Mouse (Mus musculus) lung, postnatal 0 days (tissue): ENCODE measurements around the gene Rapgef6. TPM values are rescaled to one million over a fixed set of nuclear protein-coding genes. Genes with fewer than 3 reads are reported as not detected.
A peak's percentile ranks its signal among the peaks of the same experiment; 100 is the strongest.

Source experiments
- ATAC-seq: fragments of 200-750 bp; cut with Nextera tagmentation; 2 replicates; pipeline ENCODE4 v1.8.0; 2017; ENCODE audit warnings: moderate library complexity
- DNase-seq: peaks from one replicate; pipeline ENCODE4 v3.0.0-alpha.2; 2016; ENCODE audit warnings: low spot score
- H3K27ac ChIP-seq: fragments of 300-500 bp; sonication (generic); 2 replicates; pipeline ENCODE4 v1.5.1; 2014; ENCODE audit warnings: antibody characterized with exemption, mild to moderate bottlenecking, low read length, mixed read lengths
- H3K27me3 ChIP-seq: fragments of 300-500 bp; sonication (generic); replicated peaks from 2 replicates; pipeline ENCODE4 v1.6.1; 2014; ENCODE audit warnings: low read length, mixed read lengths; ENCODE audit not compliant: insufficient read depth
- H3K36me3 ChIP-seq: fragments of 300-500 bp; sonication (generic); 2 replicates; pipeline ENCODE4 v1.6.1; 2014; ENCODE audit warnings: low read length, mixed read lengths; ENCODE audit not compliant: insufficient read depth
- H3K4me1 ChIP-seq: fragments of 300-500 bp; sonication (generic); 2 replicates; pipeline ENCODE4 v1.6.1; 2014; ENCODE audit warnings: antibody characterized with exemption, low read depth, low read length, mixed read lengths; ENCODE audit not compliant: insufficient read depth
- H3K4me2 ChIP-seq: fragments of 300-500 bp; sonication (generic); replicated peaks from 2 replicates; pipeline ENCODE4 v1.6.1; 2014; ENCODE audit warnings: low read depth, mild to moderate bottlenecking, low read length, moderate library complexity, mixed read lengths
- H3K4me3 ChIP-seq: fragments of 300-500 bp; sonication (generic); 2 replicates; pipeline ENCODE4 v1.5.1; 2014; ENCODE audit warnings: low read depth, low read length
- H3K9ac ChIP-seq: fragments of 300-500 bp; sonication (generic); replicated peaks from 2 replicates; pipeline ENCODE4 v1.6.1; 2014; ENCODE audit warnings: low read depth, mild to moderate bottlenecking
- H3K9me3 ChIP-seq: fragments of 300-500 bp; sonication (generic); 2 replicates; pipeline ENCODE4 v1.6.1; 2016; ENCODE audit warnings: low read length, mixed read lengths
- CTCF ChIP-seq: IDR thresholded peaks from 2 replicates; pipeline ENCODE4 v1.5.1; 2016; ENCODE audit warnings: antibody characterized with exemption, mild to moderate bottlenecking
- EP300 ChIP-seq: IDR thresholded peaks from 2 replicates; pipeline ENCODE4 v1.6.1; 2016; ENCODE audit warnings: antibody characterized with exemption, mild to moderate bottlenecking, control low read depth
- WGBS: fragments of 180-500 bp; shearing (Covaris S2); extraction: QIAGEN DNeasy Blood & Tissue Kit; methylation state at CpG from one replicate; pipeline ENCODE4 v1.1.7; 2014; 5-methylcytosine and 5-hydroxymethylcytosine counted together
- polyA plus RNA-seq: library from polyadenylated mRNA; unstranded; fragments of >200 nt; fragmentation: Nextera tagmentation; extraction: Ambion mirVana; gene quantifications from 2 replicates; pipeline ENCODE4 v1.2.1, GENCODE M21; 2015

Gene Rapgef6
- polyA plus RNA-seq, 1 experiment from 2014 or later: 28.3 TPM

DNA sequence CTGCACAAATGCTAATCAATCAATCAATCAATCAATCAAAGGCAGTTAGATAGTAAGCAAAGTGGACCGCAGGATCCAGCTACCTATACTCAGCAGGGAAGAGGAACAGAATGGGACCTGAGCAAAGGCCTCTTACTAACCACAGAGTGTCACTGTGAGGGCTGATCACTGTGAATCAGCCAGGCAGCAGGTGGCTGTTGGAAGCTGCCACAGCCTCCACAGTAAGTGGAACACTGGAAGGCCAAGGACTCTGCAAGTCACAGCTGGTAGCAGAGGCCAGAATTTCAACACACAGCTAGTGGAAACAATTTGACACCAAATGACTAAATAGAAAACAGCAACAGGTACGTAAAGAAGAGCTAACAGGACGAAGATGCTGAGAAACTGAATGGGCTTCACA, 196.0 kb downstream of the Rapgef6 start:
- Histone ChIP-seq H3K9me3 (no peaks in the 10 kb centered on the region), H3K9ac (no peak overlapping the region), H3K4me2 (no peak overlapping the region), H3K27me3 (no peaks in the 10 kb centered on the region), H3K27ac (no peak overlapping the region), H3K4me1 (no peaks in the 10 kb centered on the region), H3K4me3 (no peak overlapping the region), H3K36me3 (peaks cover 25% of the 10 kb centered on the region)
- 89% methylated on average over 3 of the region's 3 CpGs for WGBS
- no peak for DNase-seq
- TF ChIP-seq CTCF (no peak), EP300 (no peak)
- ATAC-seq: no peak

GRCm38 (mm10) chr11:54722057-54722456, 199.4 kb downstream of the Rapgef6 start:
- H3K36me3 ChIP-seq: peaks cover 16% of the 10 kb centered on the region
- 87% methylated on average over 6 of the region's 6 CpGs for whole genome bisulfite sequencing

DNA sequence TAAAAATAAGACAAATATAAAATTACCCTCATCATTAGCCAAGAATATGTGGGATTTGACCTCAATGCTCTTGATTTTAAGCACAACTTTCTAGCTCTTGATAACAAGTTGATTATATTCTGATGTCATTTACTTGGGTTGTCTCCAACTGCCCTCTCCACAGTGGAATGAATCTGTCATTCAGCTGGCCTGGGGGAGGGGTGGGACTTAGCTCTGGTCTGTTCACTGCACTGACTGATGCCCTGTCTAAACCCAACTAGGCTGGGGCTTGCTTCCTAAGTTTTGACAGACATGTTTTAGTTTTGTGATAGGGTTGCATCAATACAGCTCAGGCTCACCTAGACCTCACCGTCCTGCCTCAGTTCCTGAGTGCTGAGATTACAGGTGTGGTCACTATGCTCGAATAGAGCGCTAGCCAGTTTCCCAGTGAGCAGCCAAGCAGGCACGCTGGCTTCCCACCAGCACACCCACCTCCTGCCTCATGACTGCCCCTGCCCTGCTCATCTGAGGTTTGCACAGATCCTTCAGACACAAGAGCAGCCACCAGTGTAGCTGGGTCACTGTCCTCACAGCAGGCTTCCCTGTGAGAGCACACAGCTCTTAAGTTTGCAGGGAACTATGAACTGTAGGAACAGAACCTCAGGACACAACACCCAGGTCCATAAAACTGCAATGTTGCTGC, 201.8 kb downstream of the Rapgef6 start:
- ATAC-seq (peak; percentile 36; the same call in 1 of the 2 replicates), DNase-seq (peak; percentile 61)
- Histone ChIP-seq H3K36me3 (peaks cover 11% of the 10 kb centered on the region; the same call in 1 of the 2 replicates), H3K4me2 (no peak overlapping the region), H3K9ac (no peak overlapping the region), H3K27me3 (no peaks in the 10 kb centered on the region), H3K9me3 (no peaks in the 10 kb centered on the region), H3K4me3 (no peak overlapping the region), H3K4me1 (no peaks in the 10 kb centered on the region), H3K27ac (no peak overlapping the region)
- WGBS: 76% methylated on average over 4 of the region's 4 CpGs
- TF ChIP-seq EP300: no peak
- no peak for TF ChIP-seq CTCF

More at GRCm38 (mm10) chr11:54722057-54722456, 199.4 kb downstream of the Rapgef6 start:
- H3K27me3 ChIP-seq: no peaks in the 10 kb centered on the region
- no peaks in the 10 kb centered on the region for H3K9me3 ChIP-seq
- no peak for DNase-seq
- no peak for ATAC-seq
- no peak overlapping the region for H3K9ac ChIP-seq
- no peak for TF ChIP-seq EP300
- TF ChIP-seq CTCF: no peak
- no peaks in the 10 kb centered on the region for H3K4me1 ChIP-seq
- no peak overlapping the region for H3K4me2 ChIP-seq
- no peak overlapping the region for H3K27ac ChIP-seq
- no peak overlapping the region for H3K4me3 ChIP-seq

DNA sequence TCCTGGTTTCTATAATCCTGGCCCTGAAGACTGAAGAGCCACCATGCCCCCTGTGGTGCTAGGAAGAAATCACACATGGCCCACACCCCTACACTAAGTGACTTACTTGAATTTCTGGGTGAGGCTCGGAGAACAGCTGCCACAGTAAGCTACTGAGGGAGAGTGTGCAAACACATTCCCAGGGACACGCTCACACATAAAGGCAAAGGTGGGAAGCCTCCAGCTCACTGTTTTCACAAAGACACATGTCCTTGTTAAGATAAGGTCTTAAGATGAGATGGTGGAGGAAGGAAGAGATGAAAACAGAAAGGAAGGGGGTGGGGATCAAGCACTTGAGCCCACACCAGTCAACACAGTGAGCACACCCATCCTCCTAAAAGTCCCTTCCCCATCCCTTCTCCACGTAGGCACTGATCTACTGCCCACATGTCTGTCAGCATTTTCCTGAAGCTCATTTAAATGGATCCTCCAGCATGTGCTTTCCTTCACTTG, 204.0 kb downstream of the Rapgef6 start:
- peak overlapping the region; percentile 63 for H3K27ac ChIP-seq

GRCm38 (mm10) chr11:54727327-54727901, 204.8 kb downstream of the Rapgef6 start:
- DNase-seq: peak; percentile 80
- ATAC-seq: peak; percentile 90

More for the DNA sequence above, 204.0 kb downstream of the Rapgef6 start:
- Histone ChIP-seq H3K4me3 (no peak overlapping the region), H3K27me3 (no peaks in the 10 kb centered on the region), H3K36me3 (peaks cover 11% of the 10 kb centered on the region; the same call in 1 of the 2 replicates), H3K4me2 (no peak overlapping the region), H3K4me1 (no peaks in the 10 kb centered on the region), H3K9me3 (no peaks in the 10 kb centered on the region), H3K9ac (no peak overlapping the region)
- 54% methylated on average over 3 of the region's 3 CpGs for WGBS
- DNase-seq (peak; percentile 75), ATAC-seq (peak; percentile 73)
- TF ChIP-seq CTCF: peak; percentile 54
- TF ChIP-seq EP300: peak; percentile 33; the same call in 1 of the 2 replicates

GRCm38 (mm10) chr11:54728371-54728770, 205.7 kb downstream of the Rapgef6 start:
- Histone ChIP-seq H3K4me1 (no peaks in the 10 kb centered on the region), H3K27ac (0 out of 2 replicates have a peak overlapping the region, but pooled peaks have one; percentile 63), H3K9me3 (no peaks in the 10 kb centered on the region), H3K36me3 (0 out of 2 replicates have a peak, but pooled peaks cover under 1% of the 10 kb centered on the region), H3K27me3 (no peaks in the 10 kb centered on the region), H3K9ac (no peak overlapping the region), H3K4me2 (no peak overlapping the region), H3K4me3 (no peak overlapping the region)
- WGBS: 95% methylated on average over 2 of the region's 2 CpGs
- no peak for DNase-seq
- no peak for ATAC-seq
- no peak for TF ChIP-seq CTCF
- TF ChIP-seq EP300: no peak

More at GRCm38 (mm10) chr11:54727327-54727901, 204.8 kb downstream of the Rapgef6 start:
- H3K4me3 ChIP-seq: no peak overlapping the region
- H3K4me1 ChIP-seq: no peaks in the 10 kb centered on the region
- 36% methylated on average over 5 of the region's 5 CpGs for WGBS
- peak overlapping the region; percentile 63 for H3K27ac ChIP-seq
- TF ChIP-seq CTCF (peak; percentile 57), EP300 (peak; percentile 90)
- peaks cover 4% of the 10 kb centered on the region; the same call in 1 of the 2 replicates for H3K36me3 ChIP-seq
- no peaks in the 10 kb centered on the region for H3K9me3 ChIP-seq
- H3K27me3 ChIP-seq: no peaks in the 10 kb centered on the region
- no peak overlapping the region for H3K4me2 ChIP-seq
- H3K9ac ChIP-seq: no peak overlapping the region
